Mouse (Mus musculus) CD4-positive naive resting alpha-beta T cell, adult 76 days (primary cell): ENCODE data around the gene Spats1. TPM values are rescaled to one million over a fixed set of nuclear protein-coding genes. Genes with fewer than 3 reads are reported as not detected.

Source experiments
- total RNA-seq: library from RNA; stranded (reverse); gene quantifications from one replicate; pipeline ENCODE4 v1.2.4, GENCODE M21; 2023

Gene Spats1
- not detected for total RNA-seq

DNA sequence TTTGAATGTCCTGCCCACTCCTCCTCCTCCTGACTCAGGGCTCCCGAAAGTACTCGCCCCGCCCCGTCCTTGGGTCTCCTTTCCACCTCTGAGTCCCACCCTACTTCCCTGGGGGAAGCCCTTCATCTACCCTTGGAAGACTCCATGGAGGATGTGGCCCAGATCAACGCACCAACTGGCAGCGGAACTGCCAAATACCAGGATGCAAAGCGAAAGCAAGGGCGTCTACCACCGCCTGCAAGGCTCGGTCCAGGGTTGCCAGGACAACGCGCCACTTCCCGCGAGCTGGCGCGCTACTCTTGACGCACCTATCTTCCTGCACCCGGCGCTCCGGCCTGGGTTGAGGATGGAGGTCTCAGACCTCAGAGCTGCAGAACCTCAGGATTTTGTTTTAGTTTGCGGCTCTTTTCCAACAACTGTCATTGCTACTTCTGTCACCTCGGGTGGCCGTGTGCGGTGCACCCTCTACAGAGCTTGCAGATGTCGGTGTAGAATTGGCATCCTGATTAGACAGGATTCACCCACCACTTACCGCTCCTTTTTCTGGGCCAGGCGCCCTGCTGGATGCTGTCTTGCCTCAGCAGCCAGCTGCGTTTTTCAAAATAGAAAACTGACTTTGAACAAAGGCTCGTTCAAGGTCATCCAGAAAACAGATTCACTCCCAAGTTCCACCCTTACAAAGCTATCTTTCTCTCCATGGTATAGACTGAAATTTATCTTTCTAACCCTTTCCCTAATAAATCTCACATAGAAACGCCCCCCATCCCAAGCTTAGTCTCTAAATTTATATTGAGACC, at the start of gene Spats1:
TSS of gene Spats1 (minus strand) at position 747 of the 797 bp plus-strand sequence.

DNA sequence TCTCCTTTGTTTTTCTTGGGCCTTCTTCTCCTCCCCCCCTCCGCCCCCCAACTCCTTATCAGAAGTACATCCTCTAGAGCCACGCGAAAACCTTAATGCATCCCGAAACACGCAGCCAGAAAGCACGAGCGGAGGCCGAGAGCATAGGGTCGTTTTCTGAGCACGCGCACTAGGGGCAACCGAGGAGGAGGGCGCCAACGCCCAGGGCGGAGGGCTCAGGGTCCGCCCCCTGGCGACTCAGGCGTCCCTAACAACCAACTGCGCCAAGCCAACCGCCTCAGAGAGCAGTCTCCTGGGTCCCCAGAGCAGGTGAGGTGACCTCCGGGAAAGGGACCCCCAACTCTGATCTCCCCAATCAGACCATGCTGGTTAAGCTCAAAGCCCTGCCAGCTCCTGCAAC, 48.0 kb upstream of the Spats1 start, which contains the start of gene Tcte1:
TSS of gene Tcte1 (plus strand) at position 172 of the 400 bp plus-strand sequence.

DNA sequence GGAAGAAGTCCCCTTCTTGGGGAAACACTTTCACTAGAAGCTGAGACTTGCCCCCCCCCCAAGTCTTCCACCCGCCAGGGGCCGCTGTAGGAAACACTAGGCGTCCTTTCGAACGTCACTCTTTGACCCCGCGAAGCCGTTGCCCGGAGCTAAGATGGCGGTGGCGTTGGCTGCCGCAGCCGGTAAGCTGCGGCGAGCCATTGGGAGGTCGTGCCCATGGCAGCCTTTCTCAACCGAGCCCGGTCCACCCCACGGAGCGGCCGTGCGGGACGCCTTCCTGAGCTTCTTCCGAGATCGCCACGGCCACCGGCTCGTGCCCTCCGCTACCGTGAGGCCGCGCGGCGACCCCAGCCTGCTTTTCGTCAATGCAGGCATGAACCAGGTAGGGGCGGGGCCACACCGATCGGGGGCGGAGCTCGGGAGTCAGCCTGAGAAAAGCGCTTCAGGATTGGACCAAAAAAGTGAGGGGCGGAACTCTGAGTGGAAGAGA, 31.5 kb upstream of the Spats1 start, which contains the start of gene Aars2:
TSS of gene Aars2 (plus strand) at position 142 of the 490 bp plus-strand sequence.

DNA sequence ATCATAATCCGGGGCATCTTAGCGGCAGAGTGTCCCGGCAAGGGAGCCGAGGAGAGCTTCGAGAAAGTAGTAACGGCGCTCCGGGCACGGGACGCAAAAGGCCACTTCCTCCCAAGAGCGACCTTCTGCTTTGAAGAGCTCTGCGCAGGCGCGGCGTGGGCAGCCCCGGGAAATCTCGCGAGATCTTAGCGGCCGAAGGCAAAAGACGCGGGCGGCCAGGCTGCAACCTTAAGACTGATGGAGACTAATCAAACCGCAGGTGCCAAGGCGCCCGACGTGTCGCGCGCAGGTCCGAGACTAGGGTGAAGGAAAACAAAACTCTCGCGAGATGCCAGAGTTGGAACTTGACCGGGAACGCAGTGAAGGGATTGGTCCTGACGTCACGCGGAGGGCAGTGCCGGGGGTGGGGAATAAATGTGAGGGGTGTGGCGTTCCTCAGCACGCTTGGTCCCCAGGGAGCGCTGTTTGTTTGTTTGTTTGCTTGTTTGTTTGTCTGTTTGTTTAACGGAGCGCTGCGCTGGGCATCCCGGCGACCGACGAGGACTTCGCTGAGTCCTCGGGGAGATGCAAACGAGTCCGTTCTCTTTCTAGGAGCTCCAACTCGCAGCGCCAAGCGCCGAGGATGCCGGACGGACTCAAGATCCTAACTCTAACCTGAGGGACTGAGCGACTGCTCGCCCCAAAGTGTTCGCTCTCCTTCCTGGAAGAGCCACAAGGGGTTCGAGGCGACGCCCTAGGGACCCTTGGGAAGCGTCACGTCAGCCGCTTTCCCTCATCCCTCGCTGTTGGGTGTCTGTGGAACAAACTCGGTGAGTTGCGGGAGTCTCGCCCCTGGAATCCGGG, 41.6 kb downstream of the Spats1 start, which contains the start of gene Cdc5l:
TSS of gene Cdc5l (minus strand) at position 319 of the 843 bp plus-strand sequence.

Other genes with a start within 250 kb of the Spats1 start
- 78.5 TPM for gene Cdc5l, start 41.7 kb downstream of the Spats1 start, total RNA-seq
- gene Aars2, start 31.4 kb upstream of the Spats1 start, total RNA-seq, result 20.7 TPM
- not detected for gene Tcte1, start 48.0 kb upstream of the Spats1 start, total RNA-seq
- not detected for gene Tmem151b, start 74.3 kb upstream of the Spats1 start, total RNA-seq
- 47.6 TPM for gene Nfkbie, start 80.3 kb upstream of the Spats1 start, total RNA-seq
- 22.9 TPM for gene Slc35b2, start 88.5 kb upstream of the Spats1 start, total RNA-seq
- gene Hsp90ab1, start 97.9 kb upstream of the Spats1 start, total RNA-seq, result 1,228 TPM
- 36.1 TPM for gene Slc29a1, start 124.2 kb upstream of the Spats1 start, total RNA-seq
- not detected for gene Mymx, start 126.7 kb upstream of the Spats1 start, total RNA-seq
- 2.8 TPM for gene Capn11, start 183.9 kb upstream of the Spats1 start, total RNA-seq
- 12.5 TPM for gene Mrpl14, start 210.9 kb upstream of the Spats1 start, total RNA-seq
- 41.6 TPM for gene Tmem63b, start 211.5 kb upstream of the Spats1 start, total RNA-seq